Mouse (Mus musculus) thymus, adult 2 months (tissue): ENCODE measurements around the gene Piezo1.

Experiments used
- CTCF ChIP-seq: fragments of 200-500 bp; IDR thresholded peaks from 2 replicates; pipeline ENCODE4 v1.5.1; 2012; ENCODE audit warnings: mild to moderate bottlenecking, control low read depth, low read length, moderate library complexity, borderline replicate concordance; ENCODE audit not compliant: control insufficient read depth, poor library complexity, insufficient read depth; ENCODE audit errors: extremely low read depth
- POLR2A ChIP-seq: fragments of 200-500 bp; IDR thresholded peaks from 2 replicates; pipeline ENCODE4 v1.6.1; 2012; ENCODE audit warnings: mild to moderate bottlenecking, low read length, control low read depth, moderate library complexity; ENCODE audit not compliant: control insufficient read depth, poor library complexity, insufficient read depth; ENCODE audit errors: extremely low read depth

DNA sequence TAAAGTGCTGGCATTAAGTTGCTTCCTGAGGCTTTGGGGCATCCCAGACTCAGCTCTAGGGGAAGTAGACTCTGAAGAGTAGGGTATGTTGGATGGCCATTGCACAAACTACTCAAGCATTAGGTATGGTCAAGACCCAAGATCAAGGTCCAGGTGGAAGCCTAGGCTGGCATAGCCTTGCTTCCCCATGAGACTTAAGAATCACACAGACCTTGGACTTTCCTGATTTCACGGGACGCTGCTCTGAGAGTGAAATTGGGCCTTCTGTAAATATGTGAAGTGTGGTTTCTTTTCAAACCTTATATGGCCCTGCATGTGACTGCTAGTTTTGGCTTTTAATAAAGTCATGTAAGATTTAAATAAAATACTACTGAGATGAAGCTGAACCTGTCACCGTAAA, 21.6 kb upstream of the Piezo1 start:
- TF ChIP-seq CTCF, result no peak
- TF ChIP-seq POLR2A, result no peak
